Mouse (Mus musculus) MEL (cell line): Measurements from ENCODE around the gene Shld2. TPM values are rescaled to one million over a fixed set of nuclear protein-coding genes. Genes with fewer than 3 reads are reported as not detected.

Source experiments
- DNase-seq: peaks from one replicate; pipeline ENCODE4 v3.0.0; 2011; ENCODE audit warnings: low read depth, low spot score
- H3K27ac ChIP-seq: 2 replicates; pipeline ENCODE4 v1.5.1; 2012; ENCODE audit warnings: low read depth, mild to moderate bottlenecking, control low read depth, low read length, moderate library complexity; ENCODE audit not compliant: control insufficient read depth
- H3K27me3 ChIP-seq, 2 experiments: fragments of 150-350 bp in 1 of 2; sonication (generic) in 1 of 2; 2 replicates each; pipeline ENCODE4 v1.6.1; 2012; ENCODE audit warnings: low read length in 2 of 2, mild to moderate bottlenecking in 2 of 2, improper control_type of control experiment in 1 of 2, moderate library complexity in 1 of 2; ENCODE audit not compliant: insufficient read depth in 2 of 2, control insufficient read depth in 1 of 2
- H3K36me3 ChIP-seq, 2 experiments: 2 replicates each; pipeline ENCODE4 v1.6.1; 2012 to 2014; ENCODE audit warnings: low read length in 2 of 2, improper control_type of control experiment in 1 of 2, inconsistent platforms in 1 of 2, mild to moderate bottlenecking in 1 of 2; ENCODE audit not compliant: insufficient read depth in 2 of 2, control insufficient read depth in 1 of 2
- H3K4me1 ChIP-seq, 2 experiments: fragments of 150-350 bp in 1 of 2; sonication (generic) in 1 of 2; 2 replicates each; pipeline ENCODE4 v1.6.1; 2012; ENCODE audit warnings: low read length in 2 of 2, improper control_type of control experiment in 1 of 2, mild to moderate bottlenecking in 1 of 2; ENCODE audit not compliant: insufficient read depth in 2 of 2, control insufficient read depth in 1 of 2
- H3K4me3 ChIP-seq, 2 experiments: fragments of 150-350 bp in 1 of 2; sonication (generic) in 1 of 2; 2 replicates each; pipeline ENCODE4 v1.5.1; 2012; ENCODE audit warnings: low read depth in 2 of 2, low read length in 2 of 2, mild to moderate bottlenecking in 2 of 2, moderate library complexity in 2 of 2, control low read depth in 1 of 2, improper control_type of control experiment in 1 of 2; ENCODE audit not compliant: control insufficient read depth in 1 of 2, insufficient read depth in 1 of 2
- H3K79me2 ChIP-seq: 2 replicates; pipeline ENCODE4 v1.6.1; 2012; ENCODE audit warnings: mild to moderate bottlenecking, low read length, moderate library complexity; ENCODE audit not compliant: control insufficient read depth, poor library complexity, insufficient read depth
- H3K9ac ChIP-seq: 2 replicates; pipeline ENCODE4 v1.6.1; 2012; ENCODE audit warnings: low read depth, mild to moderate bottlenecking, control low read depth, low read length, moderate library complexity; ENCODE audit not compliant: control insufficient read depth, poor library complexity, severe bottlenecking
- H3K9me3 ChIP-seq: fragments of 150-350 bp; sonication (generic); replicated peaks from 2 replicates; pipeline ENCODE4 v1.6.1; 2012; ENCODE audit warnings: mild to moderate bottlenecking, low read length, improper control_type of control experiment, moderate library complexity; ENCODE audit not compliant: insufficient read depth
- BHLHE40 ChIP-seq: IDR thresholded peaks from 2 replicates; pipeline ENCODE4 v1.6.1; 2012; ENCODE audit warnings: low read depth, mild to moderate bottlenecking, inconsistent platforms, low read length, improper control_type of control experiment, borderline replicate concordance
- CHD1 ChIP-seq: IDR thresholded peaks from 2 replicates; pipeline ENCODE4 v1.6.1; 2012; ENCODE audit warnings: low read depth, mild to moderate bottlenecking, inconsistent platforms, low read length, improper control_type of control experiment
- CHD2 ChIP-seq: IDR thresholded peaks from 2 replicates; pipeline ENCODE4 v1.6.1; 2011; ENCODE audit warnings: low read length, improper control_type of control experiment
- EP300 ChIP-seq, 2 experiments: IDR thresholded peaks; 2 replicates each; pipeline ENCODE4 v1.6.1; 2011; ENCODE audit warnings: improper control_type of control experiment in 2 of 2, low read length in 2 of 2, low read depth in 1 of 2, mild to moderate bottlenecking in 1 of 2
- ETS1 ChIP-seq: IDR thresholded peaks from 2 replicates; pipeline ENCODE4 v1.6.1; 2012; ENCODE audit warnings: low read depth, mild to moderate bottlenecking, inconsistent platforms, low read length, improper control_type of control experiment, moderate library complexity
- GABPA ChIP-seq: IDR thresholded peaks from 2 replicates; pipeline ENCODE4 v1.6.1; 2012; ENCODE audit warnings: low read depth, mild to moderate bottlenecking, inconsistent platforms, low read length, improper control_type of control experiment, moderate library complexity
- HCFC1 ChIP-seq: IDR thresholded peaks from 2 replicates; pipeline ENCODE4 v1.6.1; 2012; ENCODE audit warnings: low read depth, mild to moderate bottlenecking, inconsistent platforms, low read length, improper control_type of control experiment, moderate library complexity
- MAFK ChIP-seq: IDR thresholded peaks from 2 replicates; pipeline ENCODE4 v1.6.1; 2011; ENCODE audit warnings: low read depth, mild to moderate bottlenecking, low read length, improper control_type of control experiment, borderline replicate concordance
- MEF2A ChIP-seq: IDR thresholded peaks from 2 replicates; pipeline ENCODE4 v1.6.1; 2014; ENCODE audit warnings: low read depth, mild to moderate bottlenecking, inconsistent platforms, low read length, improper control_type of control experiment; ENCODE audit not compliant: poor library complexity, insufficient replicate concordance, severe bottlenecking; ENCODE audit errors: extremely low read depth
- MYB ChIP-seq: IDR thresholded peaks from 2 replicates; pipeline ENCODE4 v1.6.1; 2011; ENCODE audit warnings: mild to moderate bottlenecking, low read depth, low read length, improper control_type of control experiment
- MYC ChIP-seq: IDR thresholded peaks from 2 replicates; pipeline ENCODE4 v1.6.1; 2011; ENCODE audit warnings: low read depth, mild to moderate bottlenecking, low read length, improper control_type of control experiment, moderate library complexity
- NELFE ChIP-seq: IDR thresholded peaks from 2 replicates; pipeline ENCODE4 v1.6.1; 2011; ENCODE audit warnings: low read depth, low read length, improper control_type of control experiment
- NRF1 ChIP-seq: IDR thresholded peaks from 2 replicates; pipeline ENCODE4 v1.6.1; 2014; ENCODE audit warnings: low read depth, mild to moderate bottlenecking, inconsistent platforms, low read length, improper control_type of control experiment, moderate library complexity; ENCODE audit not compliant: poor library complexity, insufficient read depth, severe bottlenecking
- POLR2A ChIP-seq, 2 experiments: IDR thresholded peaks; 2 replicates each; pipeline ENCODE4 v1.6.1; 2011 to 2012; ENCODE audit warnings: low read length in 2 of 2, mild to moderate bottlenecking in 2 of 2, control low read depth in 1 of 2, improper control_type of control experiment in 1 of 2, low read depth in 1 of 2, moderate library complexity in 1 of 2; ENCODE audit not compliant: control insufficient read depth in 1 of 2, insufficient read depth in 1 of 2, poor library complexity in 1 of 2
- POLR2AphosphoS2 ChIP-seq: IDR thresholded peaks from 2 replicates; pipeline ENCODE4 v1.6.1; 2011; ENCODE audit warnings: low read length, improper control_type of control experiment
- POLR2AphosphoS5 ChIP-seq: IDR thresholded peaks from 2 replicates; pipeline ENCODE4 v1.6.1; 2012; ENCODE audit warnings: low read depth, borderline replicate concordance, mild to moderate bottlenecking, inconsistent platforms, low read length, moderate library complexity, mixed read lengths
- RAD21 ChIP-seq: IDR thresholded peaks from 2 replicates; pipeline ENCODE4 v1.6.1; 2011; ENCODE audit warnings: mild to moderate bottlenecking, low read depth, low read length, improper control_type of control experiment
- SIN3A ChIP-seq: IDR thresholded peaks from 2 replicates; pipeline ENCODE4 v1.6.1; 2012; ENCODE audit warnings: low read length, improper control_type of control experiment, inconsistent platforms
- USF1 ChIP-seq: IDR thresholded peaks from 2 replicates; pipeline ENCODE4 v1.6.1; 2014; ENCODE audit warnings: low read depth, mild to moderate bottlenecking, inconsistent platforms, low read length, improper control_type of control experiment, moderate library complexity
- USF2 ChIP-seq, 2 experiments: IDR thresholded peaks; 2 replicates each; pipeline ENCODE4 v1.6.1; 2011 to 2012; ENCODE audit warnings: improper control_type of control experiment in 2 of 2, low read length in 2 of 2, borderline replicate concordance in 1 of 2, inconsistent platforms in 1 of 2, low read depth in 1 of 2, mild to moderate bottlenecking in 1 of 2; ENCODE audit not compliant: insufficient read depth in 1 of 2
- ZKSCAN1 ChIP-seq: IDR thresholded peaks from 2 replicates; pipeline ENCODE4 v1.6.1; 2012; ENCODE audit warnings: low read depth, mild to moderate bottlenecking, inconsistent platforms, low read length, improper control_type of control experiment, moderate library complexity
- ZMIZ1 ChIP-seq: IDR thresholded peaks from 2 replicates; pipeline ENCODE4 v1.6.1; 2012; ENCODE audit warnings: low read depth, mild to moderate bottlenecking, inconsistent platforms, low read length, improper control_type of control experiment, moderate library complexity
- polyA plus RNA-seq, 2 experiments: library from polyadenylated mRNA; stranded (reverse) in 1 of 2; unstranded in 1 of 2; fragments of >175 nt in 1 of 2; fragments of >200 nt in 1 of 2; gene quantifications; 2 replicates each; pipeline versions ENCODE4 v1.2.1 to v1.2.4; 2012; ENCODE audit warnings: low replicate concordance in 2 of 2, low read depth in 1 of 2; ENCODE audit not compliant: insufficient read length in 2 of 2, insufficient read depth in 1 of 2, missing spikeins in 1 of 2
- total RNA-seq: library from RNA; depleted of rRNA; stranded (reverse); fragments of 300-350 nt; gene quantifications from 2 replicates; pipeline ENCODE4 v1.2.3, GENCODE M21; 2012

Shld2 gene
- total and polyA plus RNA-seq, 3 experiments: 7.0 to 7.9 TPM; not detected in 1

- TF ChIP-seq USF1: no peak
- TF ChIP-seq CHD1: no peak
- TF ChIP-seq POLR2AphosphoS2: no peak
- TF ChIP-seq SIN3A: no peak
- TF ChIP-seq GABPA: no peak
- TF ChIP-seq RAD21: no peak
- TF ChIP-seq MYC: no peak
- TF ChIP-seq MEF2A: no peak
- no peak for TF ChIP-seq ZMIZ1
- TF ChIP-seq USF2 (IDR thresholded peaks at IDR 0.05; ENCODE audit: borderline replicate concordance in 1 of 2, insufficient read depth in 1 of 2, low read depth in 1 of 2, low read length in 2 of 2): no peak
- TF ChIP-seq POLR2AphosphoS5: no peak
- TF ChIP-seq ZKSCAN1: no peak
- no peak for TF ChIP-seq MAFK
- no peak for TF ChIP-seq ETS1
- no peaks in the 10 kb centered on the region for H3K4me1 ChIP-seq
- no peak for DNase-seq
- H3K27ac ChIP-seq: no peak overlapping the region
- H3K79me2 ChIP-seq: no peaks in the 10 kb centered on the region
- no peak overlapping the region for H3K9ac ChIP-seq
- no peaks in the 10 kb centered on the region for H3K9me3 ChIP-seq
- H3K36me3 ChIP-seq: no peaks in the 10 kb centered on the region
- H3K4me3 ChIP-seq: no peak overlapping the region
- H3K27me3 ChIP-seq: peaks cover 0 to 1% of the 10 kb centered on the region in 2 experiments; a peak in 2 of 4 replicates
Observed at GRCm38 (mm10) chr14:34207996-34208395, 102.3 kb downstream of the Shld2 start.

GRCm38 (mm10) chr14:34201231-34202035 lies 108.9 kb downstream of the Shld2 start, which contains the start of gene Gprin2:
Gprin2 (minus strand) TSS chr14:34201653.
- H3K4me1 ChIP-seq: no peaks in the 10 kb centered on the region
- H3K4me3 ChIP-seq: no peak within 1 kb of the TSS
- no peaks in the 10 kb centered on the region for H3K9me3 ChIP-seq
- no peak within 1 kb of the TSS for H3K27ac ChIP-seq
- H3K9ac ChIP-seq: no peak within 1 kb of the TSS
- H3K27me3 ChIP-seq: peaks cover 0 to 1% of the 10 kb centered on the region in 2 experiments; a peak in 3 of 4 replicates
- no peak for DNase-seq
- H3K79me2 ChIP-seq: no peaks in the 10 kb centered on the region
- TF ChIP-seq USF1 (no peak), POLR2A (IDR thresholded peaks at IDR 0.05; ENCODE audit: control insufficient read depth in 1 of 2, insufficient read depth in 1 of 2, low read depth in 1 of 2, low read length in 2 of 2, poor library complexity in 1 of 2) (no peak), RAD21 (no peak), HCFC1 (no peak), ZMIZ1 (no peak), POLR2AphosphoS2 (no peak), SIN3A (no peak), EP300 (IDR thresholded peaks at IDR 0.05; ENCODE audit: low read depth in 1 of 2, low read length in 2 of 2) (no peak), NELFE (no peak), POLR2AphosphoS5 (no peak), NRF1 (no peak), ZKSCAN1 (no peak), BHLHE40 (no peak), ETS1 (no peak), MYB (no peak), CHD2 (no peak), CHD1 (no peak)
- no peaks in the 10 kb centered on the region for H3K36me3 ChIP-seq
